Mouse (Mus musculus): ENCODE data around the gene Tmem39a.

The Tmem39a gene

GRCm38 (mm10) chr16:38635833-38636390 is 77.4 kb downstream of the Tmem39a start:
- DNase-seq (ENCODE audit: low read depth, low spot score), result no peak

GRCm38 (mm10) chr16:38636682-38637081 is 78.2 kb downstream of the Tmem39a start:
- DNase-seq (ENCODE audit: low read depth, low spot score), result no peak

DNA sequence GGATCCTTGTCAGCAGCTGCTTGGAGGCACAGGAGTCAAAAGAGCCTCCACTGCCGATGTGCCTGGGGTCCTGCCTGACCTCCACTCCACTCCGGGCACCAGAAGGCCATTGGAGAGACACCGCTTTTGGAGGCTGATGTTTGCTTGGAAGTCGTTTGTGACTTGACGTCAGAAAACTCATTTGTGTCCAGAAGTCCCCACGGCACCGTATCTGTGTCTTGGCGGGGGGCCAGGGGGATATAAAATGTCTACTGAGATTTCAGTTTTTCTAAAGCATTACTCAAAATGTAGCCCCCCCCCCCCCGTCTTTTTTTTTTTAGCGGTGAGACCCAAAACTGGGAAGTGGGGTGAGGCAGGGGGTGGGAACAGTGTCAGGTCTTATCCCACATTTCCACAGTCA is 78.6 kb downstream of the Tmem39a start:
- DNase-seq (ENCODE audit: low read depth, low spot score), result no peak
